Mouse (Mus musculus) left cerebral cortex, postnatal 36 days (tissue): ENCODE measurements around the gene Csnk2a2. TPM values are rescaled to one million over a fixed set of nuclear protein-coding genes. Genes with fewer than 3 reads are reported as not detected.

Experiments used
- DNase-seq, 2 experiments: peaks; one replicate each; pipeline ENCODE4 v3.0.0; 2021 to 2022; ENCODE audit warnings: low spot score in 2 of 2, mixed read lengths in 1 of 2
- intact Hi-C: fragments of 180-260 bp; cut with DNase I; formaldehyde crosslinking; loops from one replicate; pipeline ENCODE4 v1.15.1; 2025
- total RNA-seq, 2 experiments: library from RNA; stranded (reverse); gene quantifications; 2 replicates each; pipeline ENCODE4 v1.2.3; 2021

Gene Csnk2a2
- total RNA-seq, 2 experiments from 2014 or later: 77.7 to 90.3 TPM

DNA sequence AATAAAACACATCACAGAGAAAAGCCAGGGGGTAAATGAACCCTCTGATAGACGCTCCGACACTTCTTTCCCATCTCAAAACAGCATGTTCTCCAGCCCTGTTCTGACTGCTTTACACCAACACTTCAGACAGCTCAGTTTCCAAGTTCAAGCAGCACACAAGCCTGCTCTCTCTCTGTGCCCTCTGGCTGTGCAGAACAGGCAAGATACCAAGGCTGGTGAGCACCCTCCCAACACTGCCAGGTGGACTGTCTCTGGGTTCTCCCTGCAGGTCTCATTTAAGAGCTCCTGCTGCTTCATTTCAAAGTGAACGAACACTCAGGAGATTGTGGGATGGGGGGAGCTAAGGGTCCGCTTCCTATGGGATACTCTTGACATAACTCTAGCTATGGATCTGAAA lies 56.7 kb downstream of the Csnk2a2 start:
- no peak for DNase-seq

DNA sequence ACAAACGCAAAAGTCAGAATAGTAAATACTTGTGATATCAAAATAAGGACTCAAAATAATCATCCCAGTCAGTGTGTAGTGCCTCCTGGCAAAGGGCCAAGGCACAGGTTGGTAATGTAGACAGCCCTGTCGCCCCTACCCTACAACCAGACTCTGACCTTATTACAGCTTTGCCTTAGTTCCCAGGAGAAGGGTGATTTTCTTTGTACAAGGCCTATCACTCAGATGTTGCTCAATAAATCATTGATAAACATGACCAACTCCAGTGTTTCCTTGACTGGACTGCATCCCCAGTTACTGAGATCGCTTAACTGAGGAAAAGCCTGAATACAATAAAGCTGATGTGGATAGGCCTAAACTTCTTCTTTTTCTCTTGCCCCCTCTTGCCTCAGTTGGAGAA lies 57.4 kb downstream of the Csnk2a2 start:
- no peak for DNase-seq
- intact Hi-C loops: loop anchor here (5.0 kb wide), 1 partner anchor 185 kb away; no protein-coding TSS in a partner anchor

More for the DNA sequence above, 56.7 kb downstream of the Csnk2a2 start:
- intact Hi-C loops: loop anchor here (5.0 kb wide), 1 partner anchor 186 kb away; no protein-coding TSS in a partner anchor

DNA sequence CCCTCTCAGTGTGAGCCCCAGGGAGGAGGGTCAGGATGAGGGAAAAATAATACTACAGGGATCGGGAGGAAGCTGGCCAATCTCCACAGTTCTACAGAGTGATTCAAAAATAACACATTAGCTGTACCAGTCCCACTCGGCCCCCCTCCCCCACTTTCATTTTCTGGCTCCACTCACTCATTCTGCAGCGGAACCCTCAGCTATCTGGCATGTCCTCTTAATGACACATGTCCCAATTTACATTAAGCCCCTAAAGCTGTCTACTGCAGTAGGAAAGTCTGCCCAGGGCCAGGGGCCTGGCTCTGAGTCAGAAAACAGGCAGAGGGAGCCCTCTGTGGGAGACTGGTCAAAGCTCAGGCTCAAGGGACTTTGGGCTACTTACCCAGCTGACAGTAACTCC lies 59.9 kb downstream of the Csnk2a2 start:
- no peak for DNase-seq
- intact Hi-C loops: loop anchor here (5.0 kb wide), 1 partner anchor 183 kb away; no protein-coding TSS in a partner anchor

DNA sequence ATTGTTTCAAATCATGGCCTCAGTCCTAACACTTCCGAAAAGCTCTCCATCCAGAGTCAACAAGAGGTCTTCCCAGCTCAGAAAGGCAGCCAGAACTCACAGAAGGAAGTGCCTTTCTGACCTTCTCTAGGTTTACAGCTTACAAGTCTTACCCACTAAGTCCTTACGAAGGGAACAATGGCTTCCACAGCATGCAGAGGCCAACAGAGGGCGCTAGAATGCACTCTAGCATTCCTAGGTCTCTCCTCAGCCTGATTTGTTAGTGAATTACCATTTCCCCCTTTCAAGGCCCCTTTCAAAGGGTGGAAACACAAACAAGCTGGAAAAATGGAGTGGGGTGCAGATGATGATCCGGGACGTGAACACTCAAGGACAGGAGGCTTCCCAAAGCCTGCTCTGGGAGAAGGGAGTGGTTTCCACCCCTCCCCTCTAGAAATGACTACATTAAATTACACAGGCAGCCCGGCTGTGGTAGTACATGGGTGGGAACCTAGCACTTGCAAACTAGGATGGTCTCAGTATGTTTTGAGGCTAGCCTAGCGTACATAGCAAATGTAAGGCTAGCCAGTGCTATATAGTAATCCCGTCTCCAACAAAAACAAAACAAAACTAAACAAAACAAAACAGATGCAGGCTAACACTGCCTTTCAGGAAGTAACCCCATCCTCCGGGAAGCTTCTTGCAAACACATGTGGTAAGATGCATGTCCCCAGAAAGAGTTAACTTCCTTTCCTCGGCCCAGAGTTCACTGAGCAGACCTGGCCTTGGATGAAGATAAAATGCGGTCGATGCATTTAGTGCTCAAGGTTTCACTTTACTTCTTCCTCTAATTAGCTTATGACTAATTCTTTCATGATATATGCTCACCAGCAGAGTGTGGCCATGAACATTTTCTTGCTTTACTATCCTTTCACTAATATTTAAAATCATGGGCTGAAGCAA lies 62.0 kb downstream of the Csnk2a2 start:
- peak; percentile 42 for DNase-seq
- intact Hi-C loops: no loop called here

DNA sequence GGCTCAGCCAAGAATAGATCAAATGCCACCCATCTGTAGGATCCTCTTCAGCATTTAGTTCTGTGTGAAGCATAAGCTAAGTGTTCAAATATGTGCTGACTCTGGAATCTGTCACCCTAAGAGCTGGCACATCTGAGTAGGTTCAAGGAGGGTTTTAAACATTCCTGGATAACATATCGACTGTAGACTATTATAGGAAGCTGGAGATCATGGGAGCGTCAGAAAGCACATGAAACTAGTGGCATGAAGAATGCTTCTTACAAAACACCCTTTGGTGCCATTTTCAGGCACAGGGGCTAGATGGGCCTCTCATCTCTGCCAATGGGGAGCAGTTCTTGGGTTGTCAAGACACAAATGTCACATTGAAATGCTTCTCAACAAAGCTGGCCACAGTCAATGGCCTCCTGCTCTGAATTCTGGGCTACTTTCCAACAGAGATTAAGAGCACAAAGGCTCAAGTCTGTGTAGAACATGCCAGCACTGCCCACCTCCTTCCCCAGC lies 63.0 kb downstream of the Csnk2a2 start:
- DNase-seq: peak in 1 of 2 experiments; percentile 23
- intact Hi-C loops: loop anchor here (1.0 kb wide), 1 partner anchor 96 kb away; the partner anchor contains the start of gene Zfp319

DNA sequence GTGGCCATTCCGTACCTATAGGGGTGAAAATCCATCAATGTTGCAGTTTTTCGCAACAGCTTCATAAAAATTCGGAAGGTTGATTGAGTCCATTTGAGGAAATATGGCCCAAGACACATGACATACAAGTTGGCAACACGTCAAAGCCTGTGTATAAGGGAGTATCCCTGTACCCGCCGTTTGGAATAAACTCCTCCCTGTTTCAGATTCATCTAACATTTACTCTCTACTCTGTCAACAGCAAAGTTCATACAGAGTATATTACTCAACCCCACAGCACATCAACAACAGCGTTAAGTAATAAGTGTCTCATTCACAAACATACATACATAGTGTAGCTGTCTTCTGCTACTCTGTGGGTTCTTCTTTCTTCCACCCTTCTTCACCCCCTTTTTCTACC lies 65.2 kb downstream of the Csnk2a2 start:
- intact Hi-C loops: no loop called here
- no peak for DNase-seq

DNA sequence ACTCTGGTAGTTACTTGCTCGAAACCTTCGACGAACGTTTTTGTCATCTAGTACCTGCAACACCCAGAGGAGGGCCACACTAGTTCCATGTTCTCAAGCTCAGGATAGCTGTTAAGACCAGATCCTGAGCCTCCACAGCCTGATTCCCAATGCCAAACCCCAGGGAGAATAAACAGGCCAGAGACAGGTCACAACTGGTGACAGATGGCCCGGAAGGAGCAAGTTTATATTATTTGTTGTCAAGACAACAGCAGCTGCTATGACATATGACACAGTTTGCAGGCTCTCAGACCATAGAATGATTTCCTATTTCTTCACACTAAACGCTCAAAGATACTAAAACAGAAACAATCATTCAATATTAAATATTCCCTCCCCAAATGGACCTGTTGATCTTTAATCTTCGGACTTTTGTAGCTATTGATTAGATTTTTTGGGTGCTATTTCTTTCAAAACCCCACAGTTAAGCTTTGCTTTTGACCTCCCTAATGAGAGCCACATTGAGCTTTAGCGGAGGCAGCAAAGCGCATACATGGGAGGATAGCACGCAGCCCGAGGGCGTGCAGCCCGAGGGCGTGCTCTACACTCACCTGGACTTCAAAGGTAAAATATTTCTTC lies 67.5 kb downstream of the Csnk2a2 start:
- intact Hi-C loops: no loop called here
- DNase-seq: no peak

DNA sequence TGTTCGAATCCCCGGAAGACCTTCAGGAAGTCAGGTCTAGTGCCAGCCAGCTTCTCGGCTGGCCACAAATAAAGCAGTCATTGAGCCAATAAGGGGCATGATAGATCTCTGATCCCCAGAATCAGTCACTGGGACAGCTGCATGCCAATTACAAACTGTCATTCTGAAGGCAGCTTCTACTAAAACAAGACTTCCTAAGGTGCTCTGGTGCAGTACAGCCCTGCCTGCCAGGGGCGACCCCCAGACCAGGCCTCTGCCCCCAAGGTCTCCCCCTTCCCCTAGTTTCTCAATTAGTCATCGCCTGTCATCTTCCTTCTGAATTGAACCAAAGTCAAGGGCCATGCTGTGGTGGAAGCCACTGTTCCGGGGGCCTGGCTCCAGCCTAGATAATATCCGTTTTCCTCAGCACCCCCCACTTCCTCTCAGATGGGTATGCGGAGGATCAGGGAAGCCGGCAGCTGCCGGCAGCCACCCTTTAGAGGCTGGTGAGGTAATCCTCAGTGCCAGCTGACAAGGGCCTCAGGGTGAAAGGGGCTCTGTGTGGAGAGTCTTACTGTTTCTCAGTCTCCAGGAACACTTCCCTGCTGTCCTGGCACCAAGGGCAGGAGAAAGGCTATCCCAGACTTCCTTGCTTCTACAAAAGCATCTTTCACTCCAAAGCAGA lies 78.4 kb downstream of the Csnk2a2 start:
- no peak for DNase-seq
- intact Hi-C loops: no loop called here

DNA sequence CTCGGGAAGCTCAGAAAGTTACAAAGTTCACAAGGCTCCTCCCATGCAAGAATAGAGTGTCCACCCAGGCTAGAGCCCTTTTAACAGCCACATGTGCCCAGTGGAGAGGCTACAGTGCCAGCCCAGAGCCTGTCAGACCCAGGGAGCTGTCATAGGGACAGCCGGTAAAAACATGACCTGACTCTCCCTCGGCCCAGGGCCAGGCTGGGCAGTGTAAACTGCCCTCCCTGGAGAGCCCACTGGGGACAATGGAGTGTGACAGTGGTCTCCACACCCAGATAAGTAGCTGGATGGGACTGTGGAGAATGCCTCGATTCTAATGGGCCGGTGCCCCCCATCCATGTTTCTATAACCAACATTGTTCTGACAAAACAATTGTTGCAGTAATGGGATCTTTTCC lies 80.3 kb downstream of the Csnk2a2 start:
- no peak for DNase-seq
- intact Hi-C loops: no loop called here

DNA sequence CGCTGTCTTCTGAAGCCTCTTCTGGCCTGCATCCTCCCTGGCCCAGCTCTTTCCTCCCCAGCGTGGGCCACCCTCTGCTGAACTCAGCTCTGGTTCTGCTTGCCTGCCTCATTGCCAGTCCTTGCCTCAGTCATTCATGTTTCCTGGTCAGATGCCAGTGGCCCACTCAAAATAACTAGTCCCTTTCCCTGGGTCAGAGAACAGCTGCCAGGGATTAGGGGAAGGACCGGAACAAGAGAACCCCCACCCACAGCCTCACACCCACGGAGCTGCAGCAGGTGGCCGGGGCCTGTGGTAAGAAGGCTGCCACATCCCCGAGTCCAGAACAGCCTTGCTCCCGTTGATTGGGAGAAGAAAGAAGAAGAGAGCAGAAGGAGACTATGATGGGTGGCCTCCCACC lies 88.7 kb downstream of the Csnk2a2 start:
- intact Hi-C loops: no loop called here
- DNase-seq: no peak

DNA sequence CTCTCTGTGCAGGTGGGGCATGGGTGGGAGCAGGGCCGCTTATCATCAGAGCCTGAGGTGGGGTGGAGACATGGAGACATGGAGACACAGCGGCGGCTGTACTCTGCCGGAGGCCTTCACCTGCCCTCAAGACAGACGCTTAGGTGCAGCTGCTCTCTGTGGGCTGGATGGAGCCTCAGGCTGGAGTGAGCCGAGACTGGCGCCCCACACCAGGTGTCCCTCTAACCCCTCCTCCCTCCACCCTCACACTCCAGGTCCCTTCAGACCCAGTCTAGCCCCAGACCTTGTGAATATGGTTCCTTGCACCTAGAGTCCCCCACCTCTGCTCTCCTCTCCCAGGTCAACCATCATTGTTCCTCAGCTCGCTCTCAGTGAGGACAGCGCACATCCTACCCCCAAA lies 90.7 kb downstream of the Csnk2a2 start:
- intact Hi-C loops: no loop called here
- no peak for DNase-seq

DNA sequence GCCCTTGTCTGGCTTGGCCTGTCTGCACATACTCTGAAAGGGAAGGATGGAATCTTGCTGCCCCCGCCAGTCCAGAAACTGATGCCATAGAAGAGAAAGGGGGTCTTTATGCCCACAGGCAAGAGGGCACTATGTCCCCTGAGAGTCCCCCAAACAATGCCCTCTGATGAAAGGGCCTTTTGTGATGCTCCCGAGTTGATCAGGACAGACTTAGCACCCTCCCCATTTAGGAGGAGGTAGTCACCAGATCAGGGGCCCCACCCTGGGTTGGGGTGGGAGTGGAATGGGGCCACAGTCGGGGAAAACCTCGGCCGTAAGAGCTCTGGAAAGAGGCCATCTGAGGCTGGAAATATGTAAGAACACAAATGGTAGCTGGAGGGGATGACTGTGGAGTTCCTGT lies 92.6 kb downstream of the Csnk2a2 start:
- DNase-seq: no peak
- intact Hi-C loops: no loop called here

DNA sequence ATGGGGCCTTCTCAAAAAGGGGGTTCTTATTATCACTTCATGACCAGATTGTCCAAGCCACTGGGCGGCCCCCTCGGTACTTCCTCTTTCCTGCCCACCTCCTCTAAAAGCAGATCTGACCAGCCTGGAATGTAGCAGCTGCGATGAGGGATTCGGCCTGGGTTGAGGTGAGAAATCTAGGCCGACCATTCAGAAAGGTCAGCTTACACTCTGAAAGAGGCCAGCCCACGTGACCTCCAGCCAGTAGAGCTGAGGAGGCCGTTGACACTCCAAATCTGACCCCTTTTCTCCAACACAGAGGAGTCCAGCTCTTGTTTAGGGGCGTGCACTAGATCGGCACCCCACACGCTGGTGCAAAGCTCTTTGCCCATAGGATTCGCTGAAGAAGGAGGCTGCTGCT lies 93.1 kb downstream of the Csnk2a2 start:
- intact Hi-C loops: no loop called here

More for the DNA sequence above, 93.1 kb downstream of the Csnk2a2 start:
- no peak for DNase-seq

Other genes starting within 250 kb of the Csnk2a2 start
- gene Cngb1, start 183.5 kb downstream of the Csnk2a2 start, total RNA-seq: under 1 TPM; 0.23 to 0.30 TPM
- not detected for gene Tepp, start 179.5 kb downstream of the Csnk2a2 start, total RNA-seq
- gene Zfp319, start 158.1 kb downstream of the Csnk2a2 start, total RNA-seq: 10 to 100 TPM; 15.6 to 16.3 TPM
- 10 to 100 TPM; 12.0 to 13.6 TPM for gene Usb1, start 157.8 kb downstream of the Csnk2a2 start, total RNA-seq
- gene Mmp15, start 137.8 kb downstream of the Csnk2a2 start, total RNA-seq: 10 to 100 TPM; 18.9 to 19.6 TPM
- gene Cfap20, start 55.2 kb downstream of the Csnk2a2 start, total RNA-seq: 10 to 100 TPM; 49.3 to 66.1 TPM
- 1 to 10 TPM; 1.3 to 3.0 TPM for gene Ccdc113, start 44.0 kb upstream of the Csnk2a2 start, total RNA-seq
- gene Prss54, start 86.3 kb upstream of the Csnk2a2 start, total RNA-seq: under 1 TPM in 1 of 2 experiments, not detected in 1; 0.27 TPM
- gene Gins3, start 143.4 kb upstream of the Csnk2a2 start, total RNA-seq: 1 to 10 TPM; 2.5 to 2.7 TPM
- gene Ndrg4, start 186.9 kb upstream of the Csnk2a2 start, total RNA-seq: 1,000 to 10,000 TPM; 1,722 to 1,837 TPM
- gene Setd6, start 225.8 kb upstream of the Csnk2a2 start, total RNA-seq: 10 to 100 TPM; 16.5 to 19.7 TPM